ENCODE assay signal across 9 mouse cellular contexts in the genomic region with DNA sequence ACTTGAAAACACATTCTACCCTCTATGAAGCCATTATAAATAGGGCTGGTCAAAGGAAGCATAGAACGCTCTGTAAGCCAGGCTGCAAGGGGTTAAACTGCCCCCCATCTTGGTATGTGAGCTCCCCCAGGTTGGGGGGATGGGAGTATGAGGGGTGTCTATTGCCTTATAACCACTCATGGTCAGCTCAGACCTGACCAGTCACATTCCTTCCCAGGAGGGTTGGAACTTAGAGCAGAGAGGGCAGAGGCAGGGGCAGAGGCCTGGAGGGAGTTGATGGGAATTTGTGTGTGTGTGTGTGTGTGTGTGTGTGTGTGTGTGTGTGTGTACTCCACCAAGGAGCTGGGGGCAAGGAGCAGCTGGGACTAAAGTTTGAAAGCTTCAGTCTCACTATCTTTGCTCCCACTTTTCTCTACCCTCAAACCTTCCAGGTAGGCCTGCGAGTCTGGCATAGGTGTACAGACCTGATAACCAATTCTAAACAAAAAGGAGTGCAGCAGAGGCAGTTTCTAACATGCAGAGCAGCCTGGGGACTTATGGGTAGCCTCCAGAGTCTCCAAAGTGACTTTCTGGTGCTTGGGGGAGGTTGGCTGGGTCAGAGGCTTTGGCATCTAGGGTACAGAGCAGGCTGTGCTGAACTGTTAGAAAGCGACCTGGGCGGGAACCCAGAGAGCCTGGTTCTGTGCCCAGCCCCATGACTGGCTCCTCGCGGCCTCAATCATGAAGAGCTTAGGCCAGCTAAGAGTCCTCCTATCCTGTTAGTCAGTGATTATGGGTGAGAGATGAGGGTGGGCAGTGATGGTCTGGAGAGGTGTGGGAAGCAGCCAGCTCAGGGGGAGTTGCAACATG. TPM values are rescaled to one million over a fixed set of nuclear protein-coding genes. Genes with fewer than 3 reads are reported as not detected.
DNase-seq lines count a peak whose midpoint lies in the region; ATAC-seq and TF ChIP-seq lines count a peak whose summit lies in the region.
"Had no signal": no experiment of that assay in that cellular context is flagged by ENCODE, and none has a peak within 500 bp of the region (broad histone marks: within the 10 kb centered on the region; RNA-seq: fewer than 3 reads in every experiment).

No protein-coding gene starts in this region.

- no peak for ATAC-seq in limb, embryonic 11.5 days (ENCODE audit: insufficient number of reproducible peaks, low FRiP score, low TSS enrichment, low read depth)
- no peak for ATAC-seq in stomach, embryonic 14.5 days (ENCODE audit: insufficient number of reproducible peaks, insufficient read depth, low FRiP score, low read depth)

- peaks cover 38% of the 10 kb centered on the region for H3K27me3 ChIP-seq in forebrain, embryonic 10.5 days (ENCODE audit: poor library complexity, severe bottlenecking)
- H3K27me3 ChIP-seq in limb, embryonic 11.5 days (ENCODE audit: control insufficient read depth, insufficient read depth, low read length) = no peaks in the 10 kb centered on the region
- no peaks in the 10 kb centered on the region for H3K27me3 ChIP-seq in stomach, embryonic 14.5 days (ENCODE audit: control insufficient read depth, insufficient read depth, low read length)
- H3K27me3 ChIP-seq: CH12.LX had no signal

- no peaks in the 10 kb centered on the region for H3K36me3 ChIP-seq in forebrain, embryonic 10.5 days (replicated peaks)
- no peaks in the 10 kb centered on the region for H3K36me3 ChIP-seq in limb, embryonic 11.5 days (ENCODE audit: control insufficient read depth, insufficient read depth, low read length)
- no peaks in the 10 kb centered on the region; the same call in 1 of the 2 replicates for H3K36me3 ChIP-seq in stomach, embryonic 14.5 days (ENCODE audit: control insufficient read depth, insufficient read depth, low read length)

- peaks cover 99% of the 10 kb centered on the region for H3K4me1 ChIP-seq in forebrain, embryonic 10.5 days
- H3K4me1 ChIP-seq in limb, embryonic 11.5 days (ENCODE audit: control insufficient read depth, insufficient read depth, low read length) = peaks cover 91% of the 10 kb centered on the region
- peaks cover 89% of the 10 kb centered on the region for H3K4me1 ChIP-seq in stomach, embryonic 14.5 days (ENCODE audit: control insufficient read depth, insufficient read depth, low read length)

- no peak for DNase-seq in layer of hippocampus, adult 2 months (ENCODE audit: low spot score in 2 of 2)
- no peak for DNase-seq in layer of hippocampus, postnatal 10 days (ENCODE audit: low spot score in 2 of 2)
- no peak for DNase-seq in forebrain, embryonic 10.5 days (ENCODE audit: extremely low spot score, low spot score)
- peak; percentile 82 to 90 for DNase-seq in heart, postnatal 10 days
- DNase-seq in limb, embryonic 11.5 days (ENCODE audit: low spot score) = no peak
- no peak for DNase-seq in frontal cortex, postnatal 10 days (ENCODE audit: low spot score in 2 of 2)
- DNase-seq in left cerebral cortex, adult 11 months (ENCODE audit: low spot score) = no peak

- no peaks in the 10 kb centered on the region for H3K9me3 ChIP-seq in forebrain, embryonic 10.5 days
- no peaks in the 10 kb centered on the region for H3K9me3 ChIP-seq in limb, embryonic 11.5 days (ENCODE audit: control insufficient read depth, low read length)
- H3K9me3 ChIP-seq in stomach, embryonic 14.5 days (ENCODE audit: control insufficient read depth, low read depth, low read length) = no peaks in the 10 kb centered on the region

- 19% methylated on average over 6 of the region's 6 CpGs for WGBS in forebrain, embryonic 10.5 days
- WGBS in limb, embryonic 11.5 days = 7% methylated on average over 6 of the region's 6 CpGs
- 45% methylated on average over 6 of the region's 6 CpGs for WGBS in stomach, embryonic 14.5 days

- H3K27ac ChIP-seq in layer of hippocampus, adult 2 months = peak overlapping the region; percentile 80
- peak overlapping the region; percentile 84 for H3K27ac ChIP-seq in forebrain, embryonic 10.5 days
- peak overlapping the region; percentile 88 for H3K27ac ChIP-seq in limb, embryonic 11.5 days (replicated peaks; ENCODE audit: low read depth, low read length)
- H3K27ac ChIP-seq in stomach, embryonic 14.5 days (ENCODE audit: low read length) = peak overlapping the region; percentile 84; the same call in 1 of the 2 replicates

- TF ChIP-seq CTCF in layer of hippocampus, adult 2 months (conservative IDR thresholded peaks at IDR 0.05) = no peak

- peak overlapping the region; percentile 100 for H3K4me2 ChIP-seq in limb, embryonic 11.5 days (ENCODE audit: low read depth, severe bottlenecking)
- H3K4me2 ChIP-seq in stomach, embryonic 14.5 days (replicated peaks; ENCODE audit: low read depth, low read length) = peak overlapping the region; percentile 43

- H3K4me3 ChIP-seq in layer of hippocampus, adult 2 months = no peak overlapping the region
- peak overlapping the region; percentile 44 for H3K4me3 ChIP-seq in forebrain, embryonic 10.5 days
- H3K4me3 ChIP-seq in limb, embryonic 11.5 days (ENCODE audit: low read depth, low read length) = peak overlapping the region; percentile 20; the same call in 1 of the 2 replicates
- no peak overlapping the region for H3K4me3 ChIP-seq in stomach, embryonic 14.5 days (ENCODE audit: low read depth, low read length)

- intact Hi-C loops in heart, postnatal 10 days (cut with DNase I) = no loop called here

- peak overlapping the region; percentile 30; the same call in 1 of the 2 replicates for H3K9ac ChIP-seq in limb, embryonic 11.5 days (ENCODE audit: low read length)
- no peak overlapping the region; the same call in 1 of the 2 replicates for H3K9ac ChIP-seq in stomach, embryonic 14.5 days (replicated peaks; ENCODE audit: low read depth, low read length)

RNA-seq across cellular contexts. Expression of a gene that starts 33.0 kb away (rescaled TPM):
- 100 to 1,000 TPM; 108 to 113 TPM for total RNA-seq in layer of hippocampus, adult 2 months (2021)
- 100 to 1,000 TPM in 1 of 2 experiments, 10 to 100 TPM in 1; 98.1 to 103 TPM for total RNA-seq in layer of hippocampus, postnatal 10 days (2021)
- 5.8 and 7.4 TPM in 2 replicates for polyA plus RNA-seq in forebrain, embryonic 10.5 days (2016; fragmentation: Nextera tagmentation; extraction: Ambion mirVana)
- 10 to 100 TPM; 54.0 to 63.0 TPM for total RNA-seq in heart, postnatal 10 days (2021)
- 10.2 and 10.5 TPM in 2 replicates for polyA plus RNA-seq in limb, embryonic 11.5 days (2014; fragmentation: Nextera tagmentation; extraction: Ambion mirVana)
- polyA plus RNA-seq in stomach, embryonic 14.5 days (2014; fragmentation: Nextera tagmentation; extraction: Ambion mirVana) = 10.3 and 10.7 TPM in 2 replicates

Comparison
In these comparisons a context has a peak if more than half of its experiments do, and no peak if none do; other contexts are left out.
1. DNase-seq: peak in heart, postnatal 10 days (2 of 2); none in layer of hippocampus, adult 2 months (0 of 2), layer of hippocampus, postnatal 10 days (0 of 2), forebrain, embryonic 10.5 days (single experiment), limb, embryonic 11.5 days (single experiment), frontal cortex, postnatal 10 days (0 of 2) and left cerebral cortex, adult 11 months (single experiment).
2. H3K4me3 ChIP-seq: peak in forebrain, embryonic 10.5 days (single experiment) and limb, embryonic 11.5 days (single experiment); none in layer of hippocampus, adult 2 months (single experiment) and stomach, embryonic 14.5 days (single experiment).
3. Peak in every context shown above with its lines, with median percentiles within 50 percentile points of each other: H3K27ac ChIP-seq.